Mouse (Mus musculus): Measurements from ENCODE around the gene Il17re. TPM values are rescaled to one million over a fixed set of nuclear protein-coding genes. Genes with fewer than 3 reads are reported as not detected.

Il17re gene
- polyA plus RNA-seq, 2 experiments from 2014 or later, result 0.97 TPM

GRCm38 (mm10) chr6:113492101-113492864 lies 34.0 kb downstream of the Il17re start:
- no peak for ATAC-seq

DNA sequence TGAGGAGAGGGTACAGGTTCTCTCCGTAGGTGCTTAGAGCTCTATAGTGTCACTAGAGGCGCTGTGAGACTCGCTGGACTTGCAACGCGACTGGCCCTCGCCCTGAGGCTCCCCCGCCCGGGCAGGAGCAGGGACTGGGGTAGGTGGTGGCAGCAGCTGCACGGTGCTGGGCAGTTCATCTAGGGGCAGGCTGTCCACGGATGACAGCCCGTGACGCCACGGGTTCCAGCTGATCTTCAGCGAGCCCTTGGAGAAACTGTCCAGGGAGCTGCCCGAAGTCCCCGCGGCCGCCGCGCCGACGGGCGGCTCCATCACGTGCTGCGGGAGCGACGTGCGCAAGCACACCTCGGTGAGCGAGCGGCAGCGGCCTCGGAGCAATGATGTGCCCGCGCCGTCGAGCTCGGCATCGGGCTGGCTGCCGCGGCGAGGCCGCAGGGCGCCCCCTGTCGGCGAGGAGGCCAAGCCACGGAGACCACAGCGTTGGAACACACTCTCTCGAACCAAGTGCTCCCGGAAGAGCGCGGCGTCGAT lies 36.0 kb downstream of the Il17re start:
- peak; percentile 86 for ATAC-seq

DNA sequence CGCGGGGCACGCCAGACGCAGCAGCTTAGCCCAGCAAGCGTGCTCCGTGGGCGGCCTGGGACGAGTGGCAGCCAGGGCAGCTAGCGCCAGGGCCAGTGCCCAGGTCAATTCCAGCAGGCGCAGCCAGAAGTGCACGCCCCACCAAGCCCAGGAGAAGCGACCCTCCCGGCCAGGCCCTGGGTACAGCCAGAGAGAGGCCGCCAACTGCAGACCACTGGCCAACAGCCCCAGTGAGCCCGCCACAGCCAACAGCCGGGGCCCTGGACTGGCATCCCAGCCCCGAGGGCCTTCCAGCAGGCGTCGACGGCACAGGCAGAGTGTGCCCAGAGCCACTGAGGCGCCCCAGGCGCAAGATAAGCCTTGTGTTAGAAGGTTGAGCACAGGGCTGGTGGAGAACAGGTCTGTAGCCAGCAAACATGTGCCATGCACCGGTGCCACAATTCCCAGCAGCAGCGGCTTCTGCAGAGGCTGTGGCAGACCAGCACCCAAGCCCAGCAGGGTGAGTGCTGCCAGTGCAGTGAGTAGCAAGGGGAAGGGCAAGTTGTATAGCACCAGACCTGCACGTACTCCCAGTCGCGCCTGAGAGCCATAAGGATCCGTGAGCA lies 36.9 kb downstream of the Il17re start:
- no peak for ATAC-seq

- ATAC-seq, result no peak
Observed at GRCm38 (mm10) chr6:113499346-113499745, 41.1 kb downstream of the Il17re start.

DNA sequence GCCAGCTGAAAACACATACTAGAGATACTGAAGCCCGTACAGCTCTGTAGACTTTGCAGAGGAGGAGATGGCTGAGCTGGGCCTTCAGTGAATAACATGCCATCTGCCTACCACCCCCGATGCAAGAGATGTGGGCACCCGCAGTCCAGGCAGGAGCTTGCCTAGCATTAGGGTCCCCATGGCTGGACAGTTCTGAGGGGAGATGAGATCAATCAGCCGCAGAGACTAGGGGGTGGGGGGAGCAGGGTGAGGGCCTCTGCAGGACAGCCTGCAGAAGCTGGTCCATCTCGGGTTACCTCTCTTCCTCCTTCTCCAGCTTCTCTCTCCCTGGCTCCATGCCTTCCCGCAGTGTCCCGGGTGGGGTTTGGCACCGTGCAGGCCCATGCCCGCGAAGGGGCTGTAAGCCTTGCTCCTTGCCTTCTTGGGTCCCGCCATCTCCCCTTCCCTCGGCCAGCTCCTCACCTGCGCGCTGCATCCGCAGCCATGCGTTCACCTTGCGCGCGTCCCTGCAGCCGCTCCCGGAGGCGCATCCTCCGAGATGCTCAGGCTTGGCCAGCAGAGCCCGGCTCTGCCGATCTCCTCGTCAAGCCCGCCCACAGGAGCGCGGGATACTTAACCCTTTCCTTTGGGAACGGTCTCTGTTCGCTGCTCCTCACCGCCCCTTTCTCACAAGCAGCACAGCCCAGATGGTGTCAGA lies 43.3 kb downstream of the Il17re start, which contains the start of gene Prrt3:
Gene Prrt3 (minus strand): TSS at position 544 of the 697 bp plus-strand sequence.
- no peak for ATAC-seq

- ATAC-seq, result no peak
Observed at GRCm38 (mm10) chr6:113502801-113503200, 44.5 kb downstream of the Il17re start.

DNA sequence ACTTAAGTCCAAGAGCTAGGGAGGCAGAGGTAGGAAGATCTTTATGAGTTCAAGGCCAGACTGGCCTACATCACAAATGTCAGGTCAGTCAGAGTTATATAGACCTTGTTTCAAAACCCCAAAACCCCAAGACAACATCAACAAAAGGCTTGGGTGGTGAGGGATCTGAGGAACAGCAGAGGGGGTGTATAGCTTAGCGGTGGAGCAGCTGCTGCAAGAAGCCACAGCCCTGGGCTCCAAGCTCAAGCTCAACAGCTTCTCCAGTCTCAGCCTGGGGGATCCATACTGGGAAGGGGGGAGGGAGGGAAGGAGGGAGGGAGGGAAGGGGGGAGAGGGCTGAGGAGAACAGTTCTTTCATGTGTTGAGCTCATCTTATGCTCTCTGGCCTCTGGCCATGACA lies 47.4 kb downstream of the Il17re start:
- no peak for ATAC-seq

DNA sequence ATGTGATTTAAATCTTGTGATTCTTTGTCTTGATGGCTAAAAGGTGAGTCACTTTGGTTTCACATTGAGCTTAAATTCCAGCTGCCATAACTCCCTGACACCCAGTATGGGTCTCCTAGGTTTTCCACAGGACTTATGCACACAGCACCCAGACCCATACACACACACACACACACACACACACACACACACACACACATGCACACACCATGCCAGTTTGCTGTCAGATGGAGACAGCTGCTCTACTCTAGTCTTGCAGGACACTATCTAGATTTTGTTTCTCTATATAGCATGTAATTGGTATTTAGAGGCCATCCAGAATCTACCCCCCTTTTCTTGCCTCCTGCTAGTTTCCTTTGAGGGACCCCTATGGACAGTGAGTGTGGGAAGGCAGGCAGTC lies 48.8 kb downstream of the Il17re start:
- ATAC-seq, result no peak

DNA sequence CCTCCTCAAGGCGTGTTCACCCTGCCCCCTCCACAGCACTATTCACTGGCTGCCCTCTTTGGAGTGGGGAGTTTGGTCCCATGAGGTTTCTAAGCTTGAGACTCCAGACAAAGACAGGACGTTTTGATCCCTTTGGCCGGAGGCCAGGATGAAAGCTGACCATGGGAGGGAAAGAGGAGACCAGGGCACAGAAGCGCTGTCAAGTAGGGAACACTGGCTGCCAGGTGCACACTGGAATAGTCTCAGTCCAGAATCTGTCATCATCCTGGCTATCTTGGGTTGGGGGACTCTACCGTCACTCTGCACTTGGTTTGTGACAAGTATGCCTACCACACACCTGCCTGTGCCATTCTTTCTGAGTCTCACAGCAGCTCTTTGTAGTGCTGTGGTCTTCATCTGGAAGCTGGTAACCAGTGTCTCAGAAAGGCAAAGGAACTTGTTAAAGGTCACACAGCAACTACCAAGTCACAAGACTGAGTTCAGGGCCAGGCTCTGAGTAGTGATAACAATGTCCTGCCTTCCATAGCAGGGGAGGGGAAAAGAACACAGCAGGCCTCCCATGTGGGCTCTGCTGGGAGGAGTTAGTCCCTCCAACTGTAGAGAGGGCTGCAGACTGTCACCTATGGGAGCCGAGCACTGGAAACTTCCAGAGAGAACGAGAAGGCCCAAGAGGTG lies 50.1 kb downstream of the Il17re start:
- no peak for ATAC-seq

DNA sequence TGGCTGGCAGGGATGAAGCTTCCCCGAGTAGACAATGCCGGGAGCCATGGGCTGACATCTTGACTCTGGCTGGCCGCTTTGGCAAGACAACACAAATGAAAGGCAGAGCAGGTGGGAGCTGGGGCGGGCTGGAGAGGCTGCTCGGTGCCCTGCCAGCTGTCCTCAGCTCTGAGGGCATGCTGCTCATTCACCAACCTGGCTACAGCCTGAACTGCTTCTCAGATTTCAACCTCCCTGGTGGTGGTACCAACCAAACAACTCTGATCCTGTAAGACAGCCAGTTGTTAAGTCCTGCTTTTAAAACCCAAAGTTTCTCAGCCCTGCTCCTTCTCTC lies 50.6 kb downstream of the Il17re start:
- no peak for ATAC-seq

DNA sequence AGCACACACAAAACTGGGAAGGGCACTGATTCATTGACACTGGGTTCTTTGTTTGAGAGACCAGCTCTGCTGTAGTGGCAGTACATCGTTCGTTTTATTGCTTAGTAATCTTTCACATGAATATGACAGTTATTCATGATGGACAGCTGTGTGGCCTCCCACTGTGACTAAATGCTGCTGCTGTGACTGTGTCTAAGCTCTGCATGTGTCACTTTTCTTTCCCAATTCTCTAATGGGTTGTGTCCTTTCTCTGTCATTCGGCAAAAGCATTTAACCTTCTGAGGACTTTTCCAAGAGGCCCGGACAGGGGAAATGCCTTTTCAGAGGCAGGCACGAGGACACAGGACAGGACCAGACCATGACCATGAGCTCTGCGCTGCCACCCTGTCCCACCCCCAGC lies 55.7 kb downstream of the Il17re start:
- no peak for ATAC-seq

DNA sequence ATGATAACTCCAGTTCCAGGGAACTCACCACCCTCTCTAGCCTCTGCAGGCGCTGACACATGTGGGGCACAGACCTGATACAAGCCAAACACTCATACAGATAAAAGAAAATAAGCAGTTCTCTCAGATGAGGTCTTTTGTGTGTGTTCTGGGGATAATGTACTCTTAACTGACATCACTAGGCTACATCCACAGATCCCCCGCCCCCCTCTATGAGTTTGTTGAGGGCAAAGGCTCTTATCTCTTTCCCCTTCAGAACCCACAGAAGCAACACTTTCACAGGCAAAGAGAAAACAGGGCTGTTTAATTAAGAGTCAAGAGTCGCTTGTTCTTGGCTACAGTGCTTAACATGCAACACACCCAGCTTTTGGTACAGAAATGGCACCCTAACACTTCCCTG lies 56.3 kb downstream of the Il17re start:
- no peak for ATAC-seq

- ATAC-seq, result no peak
Observed at GRCm38 (mm10) chr6:113517434-113518080, 59.3 kb downstream of the Il17re start.

Other genes starting within 250 kb of the Il17re start
- 10 to 100 TPM; 15.1 to 16.7 TPM for gene Mtmr14, start 220.6 kb upstream of the Il17re start, polyA plus RNA-seq (2017; shearing (Covaris generic))
- under 1 TPM; 0.08 to 0.20 TPM for gene Cpne9, start 176.2 kb upstream of the Il17re start, polyA plus RNA-seq (2017; shearing (Covaris generic))
- 10 to 100 TPM; 10.6 to 11.2 TPM for gene Brpf1, start 151.3 kb upstream of the Il17re start, polyA plus RNA-seq (2017; shearing (Covaris generic))
- 10 to 100 TPM; 14.1 to 23.2 TPM for gene Ogg1, start 131.5 kb upstream of the Il17re start, polyA plus RNA-seq (2017; shearing (Covaris generic))
- 1 to 10 TPM; 1.5 to 1.6 TPM for gene Camk1, start 114.5 kb upstream of the Il17re start, polyA plus RNA-seq (2017; shearing (Covaris generic))
- 10 to 100 TPM; 32.8 to 49.4 TPM for gene Tada3, start 80.6 kb upstream of the Il17re start, polyA plus RNA-seq (2017; shearing (Covaris generic))
- gene Arpc4, start 80.4 kb upstream of the Il17re start, polyA plus RNA-seq (2017; shearing (Covaris generic)), result 100 to 1,000 TPM; 658 to 920 TPM
- 10 to 100 TPM; 10.6 to 15.3 TPM for gene Ttll3, start 69.2 kb upstream of the Il17re start, polyA plus RNA-seq (2017; shearing (Covaris generic))
- 10 to 100 TPM in 1 of 2 experiments, 1 to 10 TPM in 1; 5.4 to 18.7 TPM for gene Rpusd3, start 39.1 kb upstream of the Il17re start, polyA plus RNA-seq (2017; shearing (Covaris generic))
- gene Cidec, start 22.7 kb upstream of the Il17re start, polyA plus RNA-seq (2017; shearing (Covaris generic)), result not detected
- 10 to 100 TPM; 40.7 to 68.9 TPM for gene Jagn1, start 15.9 kb upstream of the Il17re start, polyA plus RNA-seq (2017; shearing (Covaris generic))
- gene Il17rc, start 12.9 kb downstream of the Il17re start, polyA plus RNA-seq (2017; shearing (Covaris generic)), result not detected
- 1 to 10 TPM; 2.7 to 8.0 TPM for gene Creld1, start 24.8 kb downstream of the Il17re start, polyA plus RNA-seq (2017; shearing (Covaris generic))
- gene Prrt3, start 43.4 kb downstream of the Il17re start, polyA plus RNA-seq (2017; shearing (Covaris generic)), result under 1 TPM in 1 of 2 experiments, not detected in 1; 0.20 TPM
- 10 to 100 TPM; 57.7 to 61.8 TPM for gene Emc3, start 73.2 kb downstream of the Il17re start, polyA plus RNA-seq (2017; shearing (Covaris generic))
- gene Fancd2, start 73.2 kb downstream of the Il17re start, polyA plus RNA-seq (2017; shearing (Covaris generic)), result 1 to 10 TPM; 4.4 to 7.2 TPM
- gene Fancd2os, start 142.2 kb downstream of the Il17re start, polyA plus RNA-seq (2017; shearing (Covaris generic)), result not detected
- gene Brk1, start 146.3 kb downstream of the Il17re start, polyA plus RNA-seq (2017; shearing (Covaris generic)), result 100 to 1,000 TPM; 275 to 326 TPM
- gene Vhl, start 165.5 kb downstream of the Il17re start, polyA plus RNA-seq (2017; shearing (Covaris generic)), result 10 to 100 TPM in 1 of 2 experiments, 1 to 10 TPM in 1; 7.1 to 14.5 TPM
- gene Irak2, start 180.0 kb downstream of the Il17re start, polyA plus RNA-seq (2017; shearing (Covaris generic)), result 10 to 100 TPM; 21.9 to 29.8 TPM
- gene Tatdn2, start 238.6 kb downstream of the Il17re start, polyA plus RNA-seq (2017; shearing (Covaris generic)), result 1 to 10 TPM; 1.0 to 5.0 TPM

All from activated CD4-positive, CD25-positive, alpha-beta regulatory T cell, adult 4 months (primary cell).